Mouse (Mus musculus): ENCODE results near the gene D17Wsu92e. TPM values are rescaled to one million over a fixed set of nuclear protein-coding genes. Genes with fewer than 3 reads are reported as not detected.

The D17Wsu92e gene
- polyA plus RNA-seq, 2 experiments = 10.7 to 24.2 TPM

- H3K4me3 ChIP-seq (ENCODE audit: insufficient read depth in 1 of 2, low read depth in 2 of 2, low read length in 2 of 2) = no peak overlapping the region
- H3K9ac ChIP-seq (replicated peaks) = no peak overlapping the region
- no peak for TF ChIP-seq EP300 (IDR thresholded peaks at IDR 0.05; ENCODE audit: low read depth)
- no peak for TF ChIP-seq CTCF (IDR thresholded peaks at IDR 0.05; ENCODE audit: low read depth)
- H3K27me3 ChIP-seq (ENCODE audit: control insufficient read depth, insufficient read depth, low read length) = no peaks in the 10 kb centered on the region; the same call in 1 of the 2 replicates
- no peaks in the 10 kb centered on the region for H3K9me3 ChIP-seq (ENCODE audit: control insufficient read depth, low read length)
- no peak overlapping the region for H3K27ac ChIP-seq
- WGBS (ENCODE audit: insufficient replicate concordance) = 38% methylated on average over 10 of the region's 10 CpGs
- H3K36me3 ChIP-seq (replicated peaks; ENCODE audit: control insufficient read depth, insufficient read depth, low read depth) = no peaks in the 10 kb centered on the region
- DNase-seq (ENCODE audit: low read depth in 3 of 3, low spot score in 3 of 3) (no peak), ATAC-seq (ENCODE audit: insufficient read depth) (no peak)
- H3K4me1 ChIP-seq (replicated peaks; ENCODE audit: control insufficient read depth in 2 of 2, insufficient read depth in 2 of 2, low read length in 1 of 2) = 0 out of 4 replicates have a peak, but pooled peaks cover 0 to 2% of the 10 kb centered on the region in 2 experiments
- no peak overlapping the region for H3K4me2 ChIP-seq (ENCODE audit: low read depth)
Observed at GRCm38 (mm10) chr17:27705661-27706060, 114.8 kb downstream of the D17Wsu92e start.

GRCm38 (mm10) chr17:27703961-27704621, 116.4 kb downstream of the D17Wsu92e start:
- ATAC-seq (ENCODE audit: insufficient read depth) = no peak

GRCm38 (mm10) chr17:27702518-27702917, 117.9 kb downstream of the D17Wsu92e start:
- DNase-seq (ENCODE audit: low read depth in 3 of 3, low spot score in 3 of 3) (no peak), ATAC-seq (ENCODE audit: insufficient read depth) (no peak)
- Histone ChIP-seq H3K4me2 (ENCODE audit: low read depth) (peak overlapping the region; percentile 53), H3K9ac (replicated peaks) (no peak overlapping the region; the same call in 1 of the 2 replicates), H3K4me1 (replicated peaks; ENCODE audit: control insufficient read depth in 2 of 2, insufficient read depth in 2 of 2, low read length in 1 of 2) (0 out of 4 replicates have a peak, but pooled peaks cover 0 to 1% of the 10 kb centered on the region in 2 experiments), H3K9me3 (ENCODE audit: control insufficient read depth, low read length) (no peaks in the 10 kb centered on the region), H3K4me3 (ENCODE audit: insufficient read depth in 1 of 2, low read depth in 2 of 2, low read length in 2 of 2) (peak overlapping the region in 1 of 2 experiments; percentile 27; a peak in 1 of 4 replicates), H3K36me3 (replicated peaks; ENCODE audit: control insufficient read depth, insufficient read depth, low read depth) (no peaks in the 10 kb centered on the region), H3K27ac (no peak overlapping the region), H3K27me3 (ENCODE audit: control insufficient read depth, insufficient read depth, low read length) (no peaks in the 10 kb centered on the region; the same call in 1 of the 2 replicates)
- 2% methylated on average over 33 of the region's 34 CpGs for WGBS (ENCODE audit: insufficient replicate concordance)
- TF ChIP-seq CTCF (IDR thresholded peaks at IDR 0.05; ENCODE audit: low read depth) (peak; percentile 85), EP300 (IDR thresholded peaks at IDR 0.05; ENCODE audit: low read depth) (no peak)

More at GRCm38 (mm10) chr17:27703961-27704621, 116.4 kb downstream of the D17Wsu92e start:
- no peak for TF ChIP-seq CTCF (IDR thresholded peaks at IDR 0.05; ENCODE audit: low read depth)
- TF ChIP-seq EP300 (IDR thresholded peaks at IDR 0.05; ENCODE audit: low read depth) = no peak
- H3K27me3 ChIP-seq (ENCODE audit: control insufficient read depth, insufficient read depth, low read length) = no peaks in the 10 kb centered on the region; the same call in 1 of the 2 replicates
- H3K36me3 ChIP-seq (replicated peaks; ENCODE audit: control insufficient read depth, insufficient read depth, low read depth) = no peaks in the 10 kb centered on the region
- H3K4me3 ChIP-seq (ENCODE audit: insufficient read depth in 1 of 2, low read depth in 2 of 2, low read length in 2 of 2) = no peak overlapping the region
- H3K4me1 ChIP-seq (replicated peaks; ENCODE audit: control insufficient read depth in 2 of 2, insufficient read depth in 2 of 2, low read length in 1 of 2) = 0 out of 4 replicates have a peak, but pooled peaks cover 0 to 2% of the 10 kb centered on the region in 2 experiments
- no peak overlapping the region for H3K27ac ChIP-seq
- H3K9ac ChIP-seq (replicated peaks) = no peak overlapping the region
- no peaks in the 10 kb centered on the region for H3K9me3 ChIP-seq (ENCODE audit: control insufficient read depth, low read length)
- no peak for DNase-seq (ENCODE audit: low read depth in 3 of 3, low spot score in 3 of 3)
- WGBS (ENCODE audit: insufficient replicate concordance) = 45% methylated on average over 5 of the region's 5 CpGs
- no peak overlapping the region for H3K4me2 ChIP-seq (ENCODE audit: low read depth)

- 69% methylated on average over 6 of the region's 6 CpGs for whole genome bisulfite sequencing (ENCODE audit: insufficient replicate concordance)
Observed at GRCm38 (mm10) chr17:27701856-27702255, 118.6 kb downstream of the D17Wsu92e start.

More at GRCm38 (mm10) chr17:27701856-27702255, 118.6 kb downstream of the D17Wsu92e start:
- H3K9me3 ChIP-seq (ENCODE audit: control insufficient read depth, low read length) = no peaks in the 10 kb centered on the region
- no peak for DNase-seq (ENCODE audit: low read depth in 3 of 3, low spot score in 3 of 3)
- H3K4me2 ChIP-seq (ENCODE audit: low read depth) = no peak overlapping the region
- H3K27me3 ChIP-seq (ENCODE audit: control insufficient read depth, insufficient read depth, low read length) = no peaks in the 10 kb centered on the region; the same call in 1 of the 2 replicates
- no peak overlapping the region for H3K9ac ChIP-seq (replicated peaks)
- H3K36me3 ChIP-seq (replicated peaks; ENCODE audit: control insufficient read depth, insufficient read depth, low read depth) = no peaks in the 10 kb centered on the region
- no peak for ATAC-seq (ENCODE audit: insufficient read depth)
- no peaks in the 10 kb centered on the region for H3K4me1 ChIP-seq (replicated peaks; ENCODE audit: control insufficient read depth in 2 of 2, insufficient read depth in 2 of 2, low read length in 1 of 2)
- no peak overlapping the region for H3K4me3 ChIP-seq (ENCODE audit: insufficient read depth in 1 of 2, low read depth in 2 of 2, low read length in 2 of 2)
- no peak overlapping the region for H3K27ac ChIP-seq
- TF ChIP-seq CTCF (IDR thresholded peaks at IDR 0.05; ENCODE audit: low read depth) = no peak

Other genes starting within 250 kb of the D17Wsu92e start
- gene Nudt3, start 197.2 kb downstream of the D17Wsu92e start, polyA plus RNA-seq (2012; rRNA removed) = 15.3 and 20.9 TPM in 2 replicates
- 10.3 and 10.7 TPM in 2 replicates for gene Nudt3, start 197.2 kb downstream of the D17Wsu92e start, polyA plus RNA-seq (2014; fragmentation: Nextera tagmentation; extraction: Ambion mirVana)
- gene RPS10-NUDT3, start 185.4 kb downstream of the D17Wsu92e start, polyA plus RNA-seq (2012; rRNA removed) = not detected in 2 replicates
- not detected in 2 replicates for gene RPS10-NUDT3, start 185.4 kb downstream of the D17Wsu92e start, polyA plus RNA-seq (2014; fragmentation: Nextera tagmentation; extraction: Ambion mirVana)
- gene Rps10, start 184.0 kb downstream of the D17Wsu92e start, polyA plus RNA-seq (2012; rRNA removed) = 1,128 and 1,708 TPM in 2 replicates
- gene Rps10, start 184.0 kb downstream of the D17Wsu92e start, polyA plus RNA-seq (2014; fragmentation: Nextera tagmentation; extraction: Ambion mirVana) = 697 and 712 TPM in 2 replicates
- gene Pacsin1, start 165.1 kb downstream of the D17Wsu92e start, polyA plus RNA-seq (2012; rRNA removed) = 0.03 and 0.08 TPM in 2 replicates
- 0.14 TPM in 1 of 2 replicates, not detected in the other for gene Pacsin1, start 165.1 kb downstream of the D17Wsu92e start, polyA plus RNA-seq (2014; fragmentation: Nextera tagmentation; extraction: Ambion mirVana)
- not detected in 2 replicates for gene Spdef, start 91.7 kb downstream of the D17Wsu92e start, polyA plus RNA-seq (2012; rRNA removed)
- not detected in 2 replicates for gene Spdef, start 91.7 kb downstream of the D17Wsu92e start, polyA plus RNA-seq (2014; fragmentation: Nextera tagmentation; extraction: Ambion mirVana)
- gene Snrpc, start 17.5 kb upstream of the D17Wsu92e start, polyA plus RNA-seq (2012; rRNA removed) = 85.1 and 105 TPM in 2 replicates
- 145 and 150 TPM in 2 replicates for gene Snrpc, start 17.5 kb upstream of the D17Wsu92e start, polyA plus RNA-seq (2014; fragmentation: Nextera tagmentation; extraction: Ambion mirVana)
- 2.9 and 3.1 TPM in 2 replicates for gene Uhrf1bp1, start 35.8 kb upstream of the D17Wsu92e start, polyA plus RNA-seq (2012; rRNA removed)
- gene Uhrf1bp1, start 35.8 kb upstream of the D17Wsu92e start, polyA plus RNA-seq (2014; fragmentation: Nextera tagmentation; extraction: Ambion mirVana) = 1.8 and 2.4 TPM in 2 replicates
- 5.3 and 7.1 TPM in 2 replicates for gene Anks1, start 88.7 kb upstream of the D17Wsu92e start, polyA plus RNA-seq (2012; rRNA removed)
- gene Anks1, start 88.7 kb upstream of the D17Wsu92e start, polyA plus RNA-seq (2014; fragmentation: Nextera tagmentation; extraction: Ambion mirVana) = 2.4 and 3.2 TPM in 2 replicates
- 9.4 and 16.9 TPM in 2 replicates for gene Taf11, start 89.2 kb upstream of the D17Wsu92e start, polyA plus RNA-seq (2012; rRNA removed)
- 24.1 and 24.5 TPM in 2 replicates for gene Taf11, start 89.2 kb upstream of the D17Wsu92e start, polyA plus RNA-seq (2014; fragmentation: Nextera tagmentation; extraction: Ambion mirVana)

All from liver, embryonic 14.5 days (tissue).